Mouse (Mus musculus) urinary bladder, adult 2 months (tissue): ENCODE data around the gene Itm2b. TPM values are rescaled to one million over a fixed set of nuclear protein-coding genes. Genes with fewer than 3 reads are reported as not detected.
A peak's percentile ranks its signal among the peaks of the same experiment; 100 is the strongest.

Source experiments
- DNase-seq: peaks from one replicate; pipeline ENCODE4 v3.0.0; 2022; ENCODE audit warnings: low spot score
- polyA plus RNA-seq: library from polyadenylated mRNA; depleted of rRNA; stranded (reverse); fragments of >200 nt; gene quantifications from 2 replicates; pipeline ENCODE4 v1.2.3, GENCODE M21; 2012

Itm2b gene
- polyA plus RNA-seq, 1 experiment = 1,620 TPM

- DNase-seq = no peak
These were observed 16.1 kb downstream of the Itm2b start for GRCm38 (mm10) chr14:73368966-73369365.

- no peak for DNase-seq
These were observed 16.9 kb downstream of the Itm2b start for GRCm38 (mm10) chr14:73368221-73368620.

GRCm38 (mm10) chr14:73366278-73366677 is 18.8 kb downstream of the Itm2b start:
- DNase-seq = no peak

- DNase-seq = no peak
These were observed 21.3 kb downstream of the Itm2b start for GRCm38 (mm10) chr14:73363782-73364181.

GRCm38 (mm10) chr14:73354700-73355099 is 30.4 kb downstream of the Itm2b start:
- DNase-seq = no peak

GRCm38 (mm10) chr14:73351118-73351517 is 34.0 kb downstream of the Itm2b start:
- no peak for DNase-seq

GRCm38 (mm10) chr14:73350029-73350428 is 35.1 kb downstream of the Itm2b start:
- DNase-seq = no peak

- no peak for DNase-seq
These were observed 35.9 kb downstream of the Itm2b start for GRCm38 (mm10) chr14:73349061-73349670.

- no peak for DNase-seq
These were observed 37.8 kb downstream of the Itm2b start for GRCm38 (mm10) chr14:73347302-73347701.

- DNase-seq = no peak
These were observed 39.5 kb downstream of the Itm2b start for GRCm38 (mm10) chr14:73345614-73346013.

GRCm38 (mm10) chr14:73340051-73340755 is 44.9 kb downstream of the Itm2b start:
- DNase-seq = no peak

GRCm38 (mm10) chr14:73339615-73340014 is 45.5 kb downstream of the Itm2b start:
- no peak for DNase-seq

GRCm38 (mm10) chr14:73336316-73337080 is 48.6 kb downstream of the Itm2b start:
- no peak for DNase-seq

- no peak for DNase-seq
These were observed 49.9 kb downstream of the Itm2b start for GRCm38 (mm10) chr14:73334926-73335805.

GRCm38 (mm10) chr14:73333880-73334279 is 51.2 kb downstream of the Itm2b start:
- no peak for DNase-seq

- DNase-seq = no peak
These were observed 53.7 kb downstream of the Itm2b start for GRCm38 (mm10) chr14:73331386-73331785.

- no peak for DNase-seq
These were observed 55.2 kb downstream of the Itm2b start for GRCm38 (mm10) chr14:73329871-73330270.

GRCm38 (mm10) chr14:73326511-73326910 is 58.6 kb downstream of the Itm2b start:
- DNase-seq = no peak

- peak; percentile 84 for DNase-seq
These were observed 59.4 kb downstream of the Itm2b start, which contains the start of gene Rb1 for GRCm38 (mm10) chr14:73325456-73326381. Gene Rb1, minus strand, starts transcription at chr14:73325822.

- peak; percentile 29 for DNase-seq
These were observed 60.2 kb downstream of the Itm2b start for GRCm38 (mm10) chr14:73324634-73325455.
